Mouse (Mus musculus): ENCODE data around the gene Spns2. TPM values are rescaled to one million over a fixed set of nuclear protein-coding genes. Genes with fewer than 3 reads are reported as not detected.

Spns2 gene
- polyA plus RNA-seq, 1 experiment from 2014 or later = 3.3 TPM

DNA sequence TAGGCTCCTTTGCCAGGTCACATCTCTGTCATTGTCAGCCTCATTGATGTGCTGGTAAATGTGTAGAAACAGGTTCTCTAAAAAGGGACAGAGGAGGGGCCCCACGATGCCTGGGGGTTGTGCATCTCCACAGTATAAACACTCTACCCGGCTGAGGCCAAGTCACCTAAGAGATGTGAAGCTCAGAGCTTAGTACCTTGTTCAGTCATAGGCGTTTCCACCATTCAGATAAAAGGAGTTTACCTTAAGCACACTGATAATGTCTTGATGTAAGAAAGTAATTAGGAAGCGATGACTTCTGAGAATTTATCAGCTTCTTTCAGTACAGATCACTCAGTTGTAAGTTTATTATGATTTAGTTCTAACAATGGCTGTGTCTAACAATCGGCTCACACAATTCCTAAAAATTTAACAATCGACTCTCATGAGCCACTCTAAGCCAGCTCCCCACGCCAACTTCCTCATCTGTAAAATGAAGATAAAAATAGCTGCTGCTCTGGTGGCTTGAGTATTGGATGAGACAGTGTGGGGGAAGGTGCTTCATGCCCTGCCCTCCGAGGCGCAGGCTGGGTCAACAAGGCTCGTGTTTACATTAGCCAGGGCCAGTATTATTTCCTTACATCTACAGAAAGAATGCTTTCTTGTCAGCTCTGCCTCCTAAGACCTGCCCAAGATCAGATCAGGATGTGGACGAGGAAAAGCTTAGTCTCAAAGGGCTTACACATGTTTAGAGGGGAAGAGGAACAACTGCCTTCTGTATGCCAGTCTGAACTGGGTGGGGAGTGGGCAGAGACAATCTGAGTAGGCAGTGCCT lies 22.8 kb downstream of the Spns2 start:
- 26% methylated on average over 11 of the region's 11 CpGs for WGBS
- ATAC-seq (ENCODE audit: low FRiP score, low TSS enrichment) = peak; percentile 37

DNA sequence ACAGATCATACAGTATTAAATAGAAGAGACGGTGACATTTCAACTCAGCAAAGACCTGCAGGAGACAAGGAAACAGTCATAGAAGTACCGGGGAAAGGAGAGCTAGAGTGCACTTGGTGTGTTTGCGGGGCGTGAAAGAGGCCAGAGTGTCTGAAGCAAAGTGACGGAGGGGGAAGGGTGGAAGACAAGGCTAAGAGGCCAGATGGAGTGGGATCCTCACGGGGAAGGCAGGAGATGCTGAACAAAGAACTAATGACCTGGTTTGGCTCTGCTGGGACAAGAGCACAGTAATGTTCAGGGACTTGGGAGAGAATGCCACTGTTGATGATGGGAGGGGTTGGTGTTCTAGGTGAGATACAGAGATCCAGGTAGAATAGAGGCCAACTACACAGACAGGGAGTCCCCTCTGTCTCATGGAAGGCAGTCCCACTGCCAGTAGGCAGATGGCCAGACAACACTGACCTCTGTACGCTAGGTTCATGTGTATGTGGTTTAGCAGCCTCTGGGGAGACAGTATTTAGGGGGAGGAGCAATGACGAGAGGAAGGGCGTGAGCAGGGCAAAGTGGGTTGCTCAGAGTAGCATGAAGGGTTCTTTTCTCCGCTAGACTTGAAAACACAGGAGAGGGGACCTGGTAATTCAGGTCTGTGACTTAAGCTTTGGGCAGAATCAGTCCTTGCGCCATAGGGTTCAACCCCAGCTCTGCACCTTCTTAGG lies 23.6 kb downstream of the Spns2 start:
- Histone ChIP-seq H3K4me1 (ENCODE audit: insufficient read depth, low read length) (peaks cover 52% of the 10 kb centered on the region), H3K4me2 (replicated peaks; ENCODE audit: low read depth, low read length) (no peak overlapping the region), H3K4me3 (ENCODE audit: low read length) (no peak overlapping the region), H3K27me3 (ENCODE audit: insufficient read depth, low read length) (no peaks in the 10 kb centered on the region), H3K9me3 (ENCODE audit: low read length) (no peaks in the 10 kb centered on the region), H3K36me3 (ENCODE audit: insufficient read depth, low read length) (no peaks in the 10 kb centered on the region), H3K27ac (ENCODE audit: low read length) (peak overlapping the region; percentile 72), H3K9ac (replicated peaks; ENCODE audit: low read length) (no peak overlapping the region)
- no peak for ATAC-seq (ENCODE audit: low FRiP score, low TSS enrichment)
- WGBS = 38% methylated on average over 11 of the region's 11 CpGs

More for the DNA sequence above, 22.8 kb downstream of the Spns2 start:
- Histone ChIP-seq H3K27ac (ENCODE audit: low read length) (peak overlapping the region; percentile 72), H3K9ac (replicated peaks; ENCODE audit: low read length) (no peak overlapping the region), H3K4me2 (replicated peaks; ENCODE audit: low read depth, low read length) (peak overlapping the region; percentile 3; the same call in 1 of the 2 replicates), H3K27me3 (ENCODE audit: insufficient read depth, low read length) (no peaks in the 10 kb centered on the region), H3K9me3 (ENCODE audit: low read length) (no peaks in the 10 kb centered on the region), H3K4me1 (ENCODE audit: insufficient read depth, low read length) (peaks cover 51% of the 10 kb centered on the region), H3K36me3 (ENCODE audit: insufficient read depth, low read length) (no peaks in the 10 kb centered on the region), H3K4me3 (ENCODE audit: low read length) (no peak overlapping the region)

DNA sequence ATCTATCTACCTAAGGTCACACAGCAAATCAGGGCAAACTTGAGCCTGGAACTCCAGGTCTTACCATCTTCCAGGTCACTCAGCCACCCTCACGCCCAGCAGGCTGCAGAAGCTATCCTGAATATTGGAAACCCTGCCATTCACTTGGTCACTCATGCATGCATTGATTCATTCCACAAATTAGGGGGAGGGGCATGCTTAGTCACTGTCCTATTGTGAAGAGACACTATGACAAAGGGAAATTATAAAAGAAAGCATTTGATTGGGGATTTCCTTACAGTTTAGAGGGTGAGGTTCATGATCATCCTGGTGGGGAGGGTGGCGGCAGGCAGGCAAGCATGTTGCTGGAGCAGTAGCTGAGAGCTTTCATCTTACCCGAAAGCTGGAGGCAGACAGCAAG lies 24.9 kb downstream of the Spns2 start:
- 62% methylated on average over 3 of the region's 3 CpGs for WGBS
- Histone ChIP-seq H3K9me3 (ENCODE audit: low read length) (no peaks in the 10 kb centered on the region), H3K4me3 (ENCODE audit: low read length) (no peak overlapping the region), H3K4me1 (ENCODE audit: insufficient read depth, low read length) (peaks cover 49% of the 10 kb centered on the region), H3K27me3 (ENCODE audit: insufficient read depth, low read length) (no peaks in the 10 kb centered on the region), H3K36me3 (ENCODE audit: insufficient read depth, low read length) (no peaks in the 10 kb centered on the region), H3K9ac (replicated peaks; ENCODE audit: low read length) (no peak overlapping the region), H3K4me2 (replicated peaks; ENCODE audit: low read depth, low read length) (no peak overlapping the region), H3K27ac (ENCODE audit: low read length) (no peak overlapping the region)
- no peak for ATAC-seq (ENCODE audit: low FRiP score, low TSS enrichment)

DNA sequence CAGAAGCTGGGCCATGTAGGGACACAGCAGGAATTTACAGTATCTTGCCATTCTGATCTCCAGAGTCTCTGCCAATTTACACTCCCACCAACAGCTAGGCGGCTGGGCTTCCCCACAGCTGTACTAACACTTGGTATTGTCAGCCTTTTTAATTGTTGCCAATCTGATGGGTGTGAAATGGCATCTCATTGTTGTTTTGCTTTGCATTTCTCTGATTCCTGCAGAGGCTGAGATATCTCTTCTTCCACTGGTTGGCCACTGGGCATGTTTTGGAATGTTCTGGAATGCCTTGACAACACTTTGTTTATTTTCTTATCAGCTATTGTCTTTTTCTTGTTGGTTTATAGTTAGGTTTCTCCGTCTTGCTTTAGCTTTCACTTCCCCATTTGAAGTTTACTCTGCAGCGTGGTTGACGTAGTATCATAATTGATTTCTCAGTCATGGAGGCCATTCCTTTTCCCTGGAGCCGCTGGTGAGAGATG lies 28.2 kb downstream of the Spns2 start:
- Histone ChIP-seq H3K9ac (replicated peaks; ENCODE audit: low read length) (no peak overlapping the region), H3K4me3 (ENCODE audit: low read length) (no peak overlapping the region), H3K27ac (ENCODE audit: low read length) (no peak overlapping the region), H3K27me3 (ENCODE audit: insufficient read depth, low read length) (no peaks in the 10 kb centered on the region), H3K4me2 (replicated peaks; ENCODE audit: low read depth, low read length) (no peak overlapping the region), H3K36me3 (ENCODE audit: insufficient read depth, low read length) (no peaks in the 10 kb centered on the region), H3K4me1 (ENCODE audit: insufficient read depth, low read length) (peaks cover 17% of the 10 kb centered on the region), H3K9me3 (ENCODE audit: low read length) (no peaks in the 10 kb centered on the region)
- no peak for ATAC-seq (ENCODE audit: low FRiP score, low TSS enrichment)
- WGBS = 55% methylated on average over 5 of the region's 5 CpGs

DNA sequence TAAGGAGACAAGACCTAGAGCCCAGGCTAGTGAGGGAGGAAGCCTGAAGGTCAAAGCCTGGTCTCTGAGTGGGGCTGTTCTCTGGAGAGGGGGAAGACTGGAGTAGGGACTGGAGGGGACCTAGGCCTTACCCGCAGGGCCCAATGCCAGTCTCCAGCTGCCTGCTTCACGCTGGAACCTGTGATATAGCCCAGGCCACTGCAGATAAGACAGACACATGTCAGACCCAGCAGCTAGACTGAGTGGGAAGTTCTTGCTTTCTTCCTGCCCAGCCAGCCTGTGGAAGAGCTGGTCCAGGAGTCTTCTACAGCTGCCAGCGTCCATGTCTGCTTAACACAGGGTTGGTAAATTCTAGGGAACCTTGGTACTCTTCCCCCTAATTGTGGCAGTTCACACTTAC lies 31.2 kb downstream of the Spns2 start:
- H3K4me1 ChIP-seq (ENCODE audit: insufficient read depth, low read length) = 0 out of 2 replicates have a peak, but pooled peaks cover 3% of the 10 kb centered on the region
- no peak overlapping the region for H3K4me3 ChIP-seq (ENCODE audit: low read length)
- no peak for ATAC-seq (ENCODE audit: low FRiP score, low TSS enrichment)
- no peaks in the 10 kb centered on the region for H3K36me3 ChIP-seq (ENCODE audit: insufficient read depth, low read length)
- no peaks in the 10 kb centered on the region for H3K9me3 ChIP-seq (ENCODE audit: low read length)
- no peaks in the 10 kb centered on the region for H3K27me3 ChIP-seq (ENCODE audit: insufficient read depth, low read length)
- peak overlapping the region; percentile 59 for H3K27ac ChIP-seq (ENCODE audit: low read length)
- 0 out of 2 replicates have a peak overlapping the region, but pooled peaks have one; percentile 1 for H3K9ac ChIP-seq (replicated peaks; ENCODE audit: low read length)
- WGBS = 72% methylated on average over 3 of the region's 3 CpGs
- H3K4me2 ChIP-seq (replicated peaks; ENCODE audit: low read depth, low read length) = no peak overlapping the region; the same call in 1 of the 2 replicates

DNA sequence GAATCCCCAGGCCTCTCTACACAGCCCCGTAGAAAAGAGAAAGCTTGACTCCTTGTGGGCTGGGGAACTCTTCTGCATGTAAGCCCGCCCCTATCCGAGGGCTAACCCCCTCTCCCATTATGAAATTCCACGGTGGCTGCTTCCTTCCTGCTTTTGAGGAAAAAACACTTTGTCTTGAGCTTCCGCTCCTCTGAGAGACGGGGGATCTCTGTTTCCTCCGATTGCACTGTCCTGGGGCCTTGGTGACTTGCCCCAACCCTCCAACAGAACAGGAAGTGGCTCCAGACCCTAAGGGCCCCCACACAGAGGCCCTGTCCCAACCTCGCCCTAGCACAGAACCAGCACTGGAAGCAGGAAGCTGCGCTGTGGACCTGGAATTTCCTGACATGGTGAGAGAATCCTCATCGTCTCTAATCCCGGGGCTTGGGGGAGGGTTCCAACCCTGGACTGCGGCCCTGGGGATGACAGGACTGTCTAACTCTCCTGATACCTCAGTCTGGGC lies 31.7 kb downstream of the Spns2 start:
- H3K36me3 ChIP-seq (ENCODE audit: insufficient read depth, low read length) = no peaks in the 10 kb centered on the region
- H3K4me3 ChIP-seq (ENCODE audit: low read length) = no peak overlapping the region
- H3K4me2 ChIP-seq (replicated peaks; ENCODE audit: low read depth, low read length) = no peak overlapping the region; the same call in 1 of the 2 replicates
- 0 out of 2 replicates have a peak overlapping the region, but pooled peaks have one; percentile 1 for H3K9ac ChIP-seq (replicated peaks; ENCODE audit: low read length)
- H3K9me3 ChIP-seq (ENCODE audit: low read length) = no peaks in the 10 kb centered on the region
- H3K27me3 ChIP-seq (ENCODE audit: insufficient read depth, low read length) = no peaks in the 10 kb centered on the region
- ATAC-seq (ENCODE audit: low FRiP score, low TSS enrichment) = peak; percentile 84
- 56% methylated on average over 12 of the region's 12 CpGs for WGBS
- peaks cover 6% of the 10 kb centered on the region for H3K4me1 ChIP-seq (ENCODE audit: insufficient read depth, low read length)
- peak overlapping the region; percentile 59 for H3K27ac ChIP-seq (ENCODE audit: low read length)

DNA sequence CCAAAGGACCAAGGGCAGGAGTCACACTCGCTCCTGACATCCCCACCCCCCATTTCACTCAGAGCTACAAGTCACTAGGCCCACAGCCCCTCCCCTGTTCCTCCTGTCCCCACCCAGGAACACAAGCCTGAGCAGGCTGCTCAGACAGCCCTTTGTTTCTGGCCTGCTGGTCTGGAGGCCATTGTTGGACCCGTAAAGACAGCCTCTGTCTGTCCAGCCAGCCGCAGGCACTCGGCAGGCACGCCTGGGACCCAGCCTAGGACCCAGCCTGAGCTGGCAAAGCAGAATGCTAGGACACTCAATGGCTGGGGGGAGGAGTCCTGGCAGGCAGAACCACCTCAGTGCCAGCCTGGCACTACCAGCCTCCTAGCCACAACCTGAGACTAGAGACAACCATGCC lies 34.0 kb downstream of the Spns2 start:
- Histone ChIP-seq H3K4me1 (ENCODE audit: insufficient read depth, low read length) (peaks cover 6% of the 10 kb centered on the region), H3K36me3 (ENCODE audit: insufficient read depth, low read length) (peaks cover 21% of the 10 kb centered on the region), H3K4me2 (replicated peaks; ENCODE audit: low read depth, low read length) (no peak overlapping the region), H3K27me3 (ENCODE audit: insufficient read depth, low read length) (no peaks in the 10 kb centered on the region), H3K4me3 (ENCODE audit: low read length) (no peak overlapping the region), H3K27ac (ENCODE audit: low read length) (no peak overlapping the region), H3K9me3 (ENCODE audit: low read length) (no peaks in the 10 kb centered on the region), H3K9ac (replicated peaks; ENCODE audit: low read length) (no peak overlapping the region)
- no peak for ATAC-seq (ENCODE audit: low FRiP score, low TSS enrichment)
- WGBS = 69% methylated on average over 5 of the region's 5 CpGs

DNA sequence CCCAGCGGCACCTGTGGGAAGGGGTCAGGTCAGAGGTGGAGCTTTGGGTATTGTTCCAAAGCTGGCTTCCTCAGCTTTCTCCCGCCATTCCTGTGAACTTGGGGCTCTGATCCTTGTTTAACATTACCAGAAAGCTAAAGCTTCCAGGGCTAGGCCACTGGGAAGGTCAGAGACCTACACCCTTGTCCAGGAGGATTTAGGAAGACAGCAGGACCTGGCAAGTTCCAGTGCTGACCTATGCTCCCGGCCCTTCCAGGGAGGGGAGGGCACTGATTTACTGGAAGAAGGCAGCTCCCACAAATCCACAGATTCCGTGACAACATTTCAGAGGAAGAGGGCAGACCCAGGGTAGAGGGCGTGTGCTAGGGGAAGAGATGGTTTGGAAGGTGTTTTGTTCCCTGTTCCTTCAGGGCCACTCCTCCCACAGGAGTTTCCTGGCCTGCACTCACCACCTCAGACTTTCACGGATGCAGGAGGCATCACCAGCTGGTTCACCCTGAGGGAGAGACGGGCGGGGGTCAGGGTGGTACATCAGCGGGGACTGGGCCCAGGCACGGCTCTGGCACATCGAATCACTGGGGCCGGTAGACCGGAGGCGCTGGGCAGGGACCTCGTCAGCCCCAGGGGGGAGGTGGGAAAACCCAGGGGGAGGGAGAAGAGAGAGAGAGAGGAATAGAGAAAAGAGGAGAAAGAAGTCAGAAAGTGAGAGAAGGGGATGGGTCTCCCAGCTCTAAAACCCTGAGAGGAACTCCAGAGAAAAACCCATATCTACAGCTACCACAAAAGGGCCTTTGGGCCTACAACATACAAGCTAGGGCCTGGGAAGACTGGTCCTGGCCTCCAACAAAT lies 36.4 kb downstream of the Spns2 start:
- Histone ChIP-seq H3K27ac (ENCODE audit: low read length) (no peak overlapping the region), H3K36me3 (ENCODE audit: insufficient read depth, low read length) (peaks cover 45% of the 10 kb centered on the region), H3K9ac (replicated peaks; ENCODE audit: low read length) (no peak overlapping the region), H3K4me3 (ENCODE audit: low read length) (no peak overlapping the region), H3K4me2 (replicated peaks; ENCODE audit: low read depth, low read length) (no peak overlapping the region), H3K9me3 (ENCODE audit: low read length) (no peaks in the 10 kb centered on the region), H3K27me3 (ENCODE audit: insufficient read depth, low read length) (no peaks in the 10 kb centered on the region), H3K4me1 (ENCODE audit: insufficient read depth, low read length) (peaks cover 6% of the 10 kb centered on the region)
- no peak for ATAC-seq (ENCODE audit: low FRiP score, low TSS enrichment)
- 45% methylated on average over 15 of the region's 15 CpGs for WGBS

DNA sequence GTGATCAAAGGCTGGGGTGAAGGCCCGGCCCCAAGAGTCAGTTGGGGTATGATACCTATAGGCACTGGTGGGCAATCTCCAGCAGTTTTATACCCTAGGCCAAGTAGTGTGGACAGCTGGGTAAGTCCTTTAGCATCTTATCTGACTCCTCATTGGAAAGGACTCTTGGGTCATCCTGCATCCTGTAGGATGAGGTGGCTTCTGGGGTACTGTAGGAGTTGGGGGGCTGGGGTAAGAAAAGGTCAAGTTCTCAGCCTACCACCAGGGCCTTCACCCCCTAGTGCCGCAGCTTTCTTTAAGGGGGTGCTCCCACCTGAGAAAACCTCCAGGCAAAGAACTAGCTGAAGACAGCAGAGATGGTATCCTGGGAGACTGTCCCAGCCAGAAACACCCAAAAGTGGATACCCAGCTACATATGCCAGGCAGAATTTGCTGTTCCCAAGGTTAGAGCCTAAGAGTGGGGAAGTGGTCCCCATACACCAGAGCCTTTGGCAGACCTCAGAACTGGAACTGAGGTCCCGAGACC lies 37.5 kb downstream of the Spns2 start:
- whole genome bisulfite sequencing = 90% methylated on average over 3 of the region's 3 CpGs
- peaks cover 6% of the 10 kb centered on the region for H3K4me1 ChIP-seq (ENCODE audit: insufficient read depth, low read length)
- H3K9me3 ChIP-seq (ENCODE audit: low read length) = no peaks in the 10 kb centered on the region
- H3K27me3 ChIP-seq (ENCODE audit: insufficient read depth, low read length) = no peaks in the 10 kb centered on the region
- no peak overlapping the region for H3K4me3 ChIP-seq (ENCODE audit: low read length)
- ATAC-seq (ENCODE audit: low FRiP score, low TSS enrichment) = no peak
- no peak overlapping the region for H3K4me2 ChIP-seq (replicated peaks; ENCODE audit: low read depth, low read length)
- H3K9ac ChIP-seq (replicated peaks; ENCODE audit: low read length) = no peak overlapping the region
- peaks cover 56% of the 10 kb centered on the region for H3K36me3 ChIP-seq (ENCODE audit: insufficient read depth, low read length)
- no peak overlapping the region for H3K27ac ChIP-seq (ENCODE audit: low read length)

Measured in kidney, embryonic 16.5 days (tissue).